Mouse (Mus musculus) myocyte (in vitro differentiated cells): ENCODE measurements around the gene Chd2.

ENCODE experiments used
- CEBPB ChIP-seq: IDR thresholded peaks from 2 replicates; pipeline ENCODE4 v1.6.1; 2011; ENCODE audit warnings: mild to moderate bottlenecking, moderate library complexity; ENCODE audit not compliant: poor library complexity, insufficient read depth, severe bottlenecking
- MAX ChIP-seq: IDR thresholded peaks from one replicate; pipeline ENCODE4 v1.6.1; 2011; ENCODE audit warnings: low read depth, mild to moderate bottlenecking, control low read depth
- MYOG ChIP-seq, 3 experiments: IDR thresholded peaks; one replicate each; pipeline ENCODE4 v1.6.1; 2011; ENCODE audit warnings: control low read depth in 2 of 3, low read depth in 2 of 3, mild to moderate bottlenecking in 2 of 3; ENCODE audit not compliant: insufficient read length in 2 of 3, control insufficient read depth in 1 of 3, insufficient read depth in 1 of 3
- POLR2A ChIP-seq: IDR thresholded peaks from one replicate; pipeline ENCODE4 v1.6.1; 2011; ENCODE audit warnings: low read depth, mild to moderate bottlenecking, control low read depth, moderate library complexity; ENCODE audit not compliant: insufficient read length
- POLR2AphosphoS2 ChIP-seq: IDR thresholded peaks from one replicate; pipeline ENCODE4 v1.6.1; 2011; ENCODE audit warnings: low read depth, control low read depth; ENCODE audit not compliant: insufficient read length
- REST ChIP-seq: IDR thresholded peaks from one replicate; pipeline ENCODE4 v1.6.1; 2011; ENCODE audit warnings: mild to moderate bottlenecking, control low read depth, moderate library complexity; ENCODE audit not compliant: insufficient read depth, insufficient read length
- TCF12 ChIP-seq: IDR thresholded peaks from one replicate; pipeline ENCODE4 v1.6.1; 2011; ENCODE audit warnings: mild to moderate bottlenecking, control low read depth; ENCODE audit not compliant: poor library complexity, insufficient read depth, severe bottlenecking
- USF1 ChIP-seq: IDR thresholded peaks from one replicate; pipeline ENCODE4 v1.6.1; 2011; ENCODE audit warnings: low read depth, mild to moderate bottlenecking, control low read depth, moderate library complexity

DNA sequence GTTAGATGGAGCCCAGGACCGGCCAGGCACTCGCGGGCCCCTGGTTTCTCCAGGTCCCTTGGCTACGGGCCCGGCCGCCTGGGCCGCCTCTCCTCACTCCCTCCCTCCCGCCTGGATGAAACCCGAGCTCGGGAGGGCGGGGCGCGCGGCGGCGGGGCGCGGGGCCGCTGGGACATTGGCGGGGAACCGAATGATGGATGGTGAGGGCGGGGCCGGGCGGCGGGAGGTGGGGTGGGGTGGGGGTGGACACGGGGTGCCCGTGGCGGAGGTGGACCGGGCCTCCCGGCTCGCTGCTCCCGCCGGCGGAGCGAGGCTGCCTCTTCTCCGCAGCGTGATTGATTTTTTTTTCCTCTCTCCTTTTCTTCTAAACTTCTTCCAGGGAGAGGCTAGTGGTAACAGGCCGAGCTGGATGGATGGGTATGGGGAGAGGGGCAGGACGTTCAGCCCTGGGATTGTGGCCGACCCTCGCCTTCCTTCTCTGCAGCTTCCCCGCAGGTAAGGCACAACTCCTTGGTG, 150.6 kb downstream of the Chd2 start:
- TF ChIP-seq USF1 (no peak), POLR2A (peak; percentile 73), POLR2AphosphoS2 (peak; percentile 70), MAX (no peak), CEBPB (no peak), TCF12 (no peak), MYOG (IDR thresholded peaks at IDR 0.05; ENCODE audit: control insufficient read depth in 1 of 3, insufficient read depth in 1 of 3, insufficient read length in 2 of 3, low read depth in 2 of 3) (peak in 1 of 3 experiments; percentile 25), REST (no peak)
